Mouse (Mus musculus) spleen, adult 2 months (tissue): ENCODE measurements at regions not wholly inside any gene's neighbourhood (a gene's known extent, or its start where the extent isn't known, plus 50 kb on each side); places are given as distances from the start of the nearest gene placed in this dataset.

Experiments used
- CTCF ChIP-seq: fragments of 200-500 bp; IDR thresholded peaks from 2 replicates; pipeline ENCODE4 v1.5.1; 2011; ENCODE audit warnings: mild to moderate bottlenecking, inconsistent platforms; ENCODE audit not compliant: insufficient read depth, insufficient read length, insufficient replicate concordance; ENCODE audit errors: extremely low read depth
- POLR2A ChIP-seq: fragments of 200-500 bp; IDR thresholded peaks from 2 replicates; pipeline ENCODE4 v1.6.1; 2011; ENCODE audit warnings: low read depth, low read length, inconsistent platforms

DNA sequence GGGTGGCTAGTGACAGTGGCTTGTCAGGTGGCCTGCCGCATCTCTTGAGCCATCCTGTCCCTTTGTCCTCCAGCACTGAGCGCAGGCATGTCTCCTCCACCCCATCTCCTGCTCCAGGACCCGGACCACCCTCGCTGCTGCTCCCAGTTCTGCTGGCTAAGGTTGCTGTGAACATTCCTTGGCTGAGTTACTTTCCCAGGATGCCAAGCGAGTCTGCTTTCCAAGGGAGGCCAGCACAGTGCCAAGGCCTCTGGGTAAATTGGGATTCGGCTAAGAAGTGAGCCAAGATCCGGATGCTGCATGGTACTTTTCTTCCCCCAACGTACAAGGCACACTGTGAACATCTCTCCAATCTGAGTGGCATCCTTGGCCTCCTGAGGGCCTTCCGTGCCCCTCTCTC is 144.3 kb downstream of the Kif26a start:
- no peak for TF ChIP-seq CTCF
- TF ChIP-seq POLR2A: no peak
